Comparison of ENCODE assay signal across 27 mouse cellular contexts in genomic region chr2:80973217-80973616, GRCm38 (mm10).
"Had no signal": no experiment of that assay in that cellular context is flagged by ENCODE, and none has a peak within 500 bp of the region (broad histone marks: within the 10 kb centered on the region; RNA-seq: fewer than 3 reads in every experiment).

No protein-coding gene starts in this region.

- H3K4me2 ChIP-seq: embryonic facial prominence, embryonic 12.5 days; embryonic facial prominence, embryonic 13.5 days; embryonic facial prominence, embryonic 15.5 days; forebrain, embryonic 12.5 days; forebrain, embryonic 13.5 days; forebrain, embryonic 15.5 days had no signal

- H3K9ac ChIP-seq: embryonic facial prominence, embryonic 12.5 days; embryonic facial prominence, embryonic 13.5 days; embryonic facial prominence, embryonic 15.5 days; forebrain, embryonic 12.5 days; forebrain, embryonic 13.5 days; forebrain, embryonic 15.5 days; forebrain, postnatal 0 days had no signal

- H3K27ac ChIP-seq: embryonic facial prominence, embryonic 10.5 days; embryonic facial prominence, embryonic 12.5 days; embryonic facial prominence, embryonic 13.5 days; embryonic facial prominence, embryonic 15.5 days; forebrain, embryonic 10.5 days; forebrain, embryonic 12.5 days; forebrain, embryonic 13.5 days; forebrain, embryonic 15.5 days; gastrocnemius, adult 2 months; heart, adult 2 months; heart, embryonic 10.5 days had no signal

- DNase-seq: cerebellum, adult 9-10 months; cerebellum, adult 9-11 months; cerebellum, postnatal 10 days; cerebellum, postnatal 14 days; cerebellum, postnatal 25 days; cerebellum, postnatal 36 days; embryo, embryonic 11 days; forebrain, postnatal 0 days; gastrocnemius, adult 2 months; gastrocnemius, postnatal 10 days; gastrocnemius, postnatal 14 days; gastrocnemius, postnatal 25 days; gastrocnemius, postnatal 36 days; heart, adult 11 months; heart, adult 18-20 months; heart, adult 2 months had no signal

- H3K36me3 ChIP-seq: embryonic facial prominence, embryonic 10.5 days; embryonic facial prominence, embryonic 12.5 days; embryonic facial prominence, embryonic 13.5 days; embryonic facial prominence, embryonic 15.5 days; forebrain, embryonic 10.5 days; forebrain, embryonic 12.5 days; forebrain, embryonic 15.5 days; heart, embryonic 10.5 days had no signal

- H3K4me1 ChIP-seq: embryonic facial prominence, embryonic 10.5 days; embryonic facial prominence, embryonic 12.5 days; forebrain, embryonic 10.5 days; forebrain, embryonic 12.5 days; forebrain, embryonic 13.5 days; forebrain, embryonic 15.5 days had no signal

- H3K9me3 ChIP-seq: embryonic facial prominence, embryonic 10.5 days; embryonic facial prominence, embryonic 12.5 days; embryonic facial prominence, embryonic 13.5 days; embryonic facial prominence, embryonic 15.5 days; forebrain, embryonic 10.5 days; forebrain, embryonic 12.5 days; forebrain, embryonic 15.5 days; heart, embryonic 10.5 days had no signal

- ATAC-seq: forebrain, embryonic 13.5 days; forebrain, embryonic 14.5 days; forebrain, embryonic 15.5 days; forebrain, postnatal 0 days had no signal

- H3K27me3 ChIP-seq: embryonic facial prominence, embryonic 12.5 days; embryonic facial prominence, embryonic 13.5 days; embryonic facial prominence, embryonic 15.5 days; forebrain, embryonic 12.5 days; forebrain, embryonic 13.5 days; forebrain, embryonic 15.5 days had no signal

- H3K4me3 ChIP-seq: embryonic facial prominence, embryonic 10.5 days; embryonic facial prominence, embryonic 12.5 days; embryonic facial prominence, embryonic 13.5 days; embryonic facial prominence, embryonic 15.5 days; erythroblast, embryonic 14.5 days; forebrain, embryonic 10.5 days; forebrain, embryonic 12.5 days; forebrain, embryonic 13.5 days; forebrain, embryonic 15.5 days; gastrocnemius, adult 2 months; heart, adult 2 months; heart, embryonic 10.5 days had no signal
